Mouse (Mus musculus) spleen, postnatal 14 days (tissue): ENCODE measurements around the gene Ssr4.

Source experiments
- DNase-seq, 2 experiments: peaks; one replicate each; pipeline ENCODE4 v3.0.0; 2021 to 2022; ENCODE audit warnings: low spot score in 2 of 2

Ssr4 gene

DNA sequence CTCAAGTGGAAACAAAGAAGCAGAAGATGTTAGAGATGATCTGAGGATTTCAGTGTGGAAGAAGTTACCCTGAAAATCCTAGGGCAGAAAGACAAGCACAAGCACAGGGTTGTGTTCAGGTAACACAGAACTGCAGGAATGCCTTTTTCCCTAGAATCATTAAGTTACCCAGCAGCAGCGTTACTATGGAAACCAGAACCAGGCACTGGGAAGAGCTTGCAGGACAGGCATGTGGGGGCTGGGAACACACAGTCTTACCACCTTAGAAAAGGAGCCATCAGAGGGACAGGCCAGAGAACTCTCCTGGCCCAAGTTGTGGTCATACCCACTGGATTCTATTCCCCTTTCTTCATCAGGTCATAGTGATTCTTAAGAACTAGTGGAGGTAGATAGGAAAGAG is 19.0 kb downstream of the Ssr4 start:
- DNase-seq = no peak

DNA sequence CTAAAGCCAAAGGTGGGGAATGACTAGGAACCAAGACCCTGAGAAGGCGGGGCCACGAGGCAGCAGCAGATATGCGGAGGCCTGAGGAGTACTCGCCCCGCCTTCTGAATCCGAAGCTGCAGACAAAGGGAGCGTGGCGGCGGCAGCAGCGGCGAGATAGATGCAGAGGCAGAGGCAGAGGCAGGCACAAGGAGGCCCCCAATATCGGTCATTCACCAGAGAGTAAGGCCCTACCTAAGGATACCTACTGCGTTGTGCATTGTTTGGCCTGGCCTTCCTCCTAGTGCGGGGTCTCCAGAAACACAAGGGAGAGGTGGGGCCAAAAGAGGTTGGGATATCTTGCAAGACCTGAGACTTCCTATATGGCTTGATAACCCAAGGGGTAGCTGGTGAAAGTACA is 28.2 kb downstream of the Ssr4 start:
- DNase-seq = no peak

DNA sequence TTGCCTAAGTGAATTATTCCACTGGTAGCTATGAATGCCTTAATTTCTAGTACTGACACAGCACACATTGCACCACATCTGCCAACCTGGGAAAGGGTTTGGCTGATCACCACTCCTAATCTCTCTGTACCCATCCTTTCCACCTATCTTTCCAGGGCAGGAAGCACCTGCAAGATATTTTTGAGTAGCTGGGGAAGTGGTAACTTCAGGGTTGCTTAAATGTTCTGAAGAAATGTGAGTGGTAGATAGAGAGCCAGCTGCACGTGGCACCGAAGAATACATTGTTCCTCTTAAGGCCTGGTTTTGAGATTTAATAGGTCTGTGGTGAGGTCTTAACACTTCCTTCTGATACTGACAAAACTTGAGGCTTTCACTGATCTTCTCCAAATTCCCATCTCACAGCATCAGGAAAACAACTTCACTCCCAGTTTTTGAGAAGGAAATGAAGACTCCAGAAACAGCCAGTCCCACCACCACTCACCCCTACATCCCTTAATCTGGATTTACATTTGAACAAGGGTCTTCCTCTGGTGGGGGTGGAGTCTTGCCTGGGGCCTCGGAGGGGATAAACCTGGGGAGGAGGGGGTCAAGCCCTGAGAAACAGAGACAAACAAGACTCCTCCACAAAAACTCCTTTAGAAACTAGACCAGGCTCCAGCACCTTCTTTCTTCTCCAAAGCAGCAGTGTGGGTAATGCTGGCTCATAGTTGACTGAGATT is 29.9 kb downstream of the Ssr4 start:
- no peak for DNase-seq

DNA sequence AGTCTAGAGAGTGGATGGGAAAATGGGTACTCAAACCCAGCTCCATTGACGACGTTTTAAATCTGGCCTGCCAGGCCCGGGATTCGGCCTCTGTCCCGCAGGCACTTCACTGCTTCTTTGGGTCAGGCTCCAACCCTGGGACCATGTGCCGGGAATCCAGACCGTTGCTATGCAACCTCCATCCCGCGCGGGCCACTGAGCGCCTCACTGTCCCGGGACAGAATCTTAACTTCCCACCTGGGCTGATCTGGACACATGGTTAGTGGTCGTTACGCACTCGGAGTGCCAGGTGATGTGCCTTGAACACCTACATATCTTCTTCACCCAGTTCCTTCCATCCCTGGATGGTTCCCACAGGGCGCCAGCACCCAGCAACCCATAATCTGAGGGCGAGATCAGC is 36.9 kb downstream of the Ssr4 start:
- no peak for DNase-seq

GRCm38 (mm10) chrX:73824185-73825151 is 37.6 kb downstream of the Ssr4 start, which contains the start of gene Pdzd4:
Gene Pdzd4, minus strand, starts transcription at chrX:73824969.
- no peak for DNase-seq

DNA sequence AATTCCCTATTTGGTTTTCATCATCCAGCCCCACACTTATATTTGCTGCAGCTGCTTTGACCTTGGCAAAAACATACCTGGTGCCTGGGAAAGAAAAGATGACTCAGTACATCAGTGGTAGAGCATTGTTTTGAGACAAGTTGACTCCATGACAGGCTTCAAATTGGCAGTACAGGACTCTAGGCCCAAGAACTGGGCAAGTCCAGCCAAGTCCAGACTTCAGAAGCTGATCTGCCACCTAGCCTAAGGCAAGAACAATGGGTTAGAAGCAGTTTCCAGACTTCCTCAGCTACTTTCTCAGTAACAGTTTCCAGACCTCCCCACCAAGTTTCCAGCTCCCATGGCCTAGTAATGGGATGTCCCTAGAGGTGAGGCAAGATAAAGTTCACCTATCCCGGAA is 48.9 kb downstream of the Ssr4 start:
- no peak for DNase-seq

DNA sequence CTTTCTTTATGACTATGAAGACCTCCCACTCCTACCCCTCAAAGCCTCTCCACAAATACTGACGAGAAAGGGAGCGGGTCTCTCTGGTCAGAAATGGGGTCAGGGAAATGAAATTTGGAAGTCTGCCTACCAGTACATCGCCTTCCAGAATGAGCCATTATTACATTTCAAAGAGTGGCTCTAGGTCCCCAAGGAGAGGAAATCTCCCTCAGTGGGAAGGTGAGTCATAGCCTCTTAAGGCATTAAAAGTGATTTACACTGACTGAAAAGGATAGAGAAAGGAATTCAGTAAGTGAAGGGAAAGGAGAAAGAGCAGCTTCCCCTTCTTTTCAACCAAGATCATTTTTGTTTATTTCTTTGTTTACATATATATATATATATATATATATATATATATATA is 49.9 kb downstream of the Ssr4 start:
- DNase-seq = no peak
